Mouse (Mus musculus) kidney, postnatal 0 days (tissue): ENCODE data around the gene Rhbdl1. TPM values are rescaled to one million over a fixed set of nuclear protein-coding genes. Genes with fewer than 3 reads are reported as not detected.

ENCODE experiments used
- ATAC-seq: fragments of 200-750 bp; cut with Nextera tagmentation; replicated peaks from 2 replicates; pipeline ENCODE4 v1.8.0; 2017; ENCODE audit warnings: low read depth, moderate number of reproducible peaks, moderate TSS enrichment, moderate library complexity; ENCODE audit not compliant: low FRiP score
- DNase-seq: peaks from one replicate; pipeline ENCODE4 v3.0.0-alpha.2; 2016; ENCODE audit warnings: low spot score
- H3K27ac ChIP-seq: fragments of 300-500 bp; sonication (generic); 2 replicates; pipeline ENCODE4 v1.5.1; 2014; ENCODE audit warnings: mild to moderate bottlenecking
- H3K27me3 ChIP-seq: fragments of 300-500 bp; sonication (generic); 2 replicates; pipeline ENCODE4 v1.6.1; 2014; ENCODE audit warnings: low read length, mixed read lengths; ENCODE audit not compliant: insufficient read depth
- H3K36me3 ChIP-seq: fragments of 300-500 bp; sonication (generic); 2 replicates; pipeline ENCODE4 v1.6.1; 2014; ENCODE audit warnings: low read length, mixed read lengths; ENCODE audit not compliant: insufficient read depth
- H3K4me1 ChIP-seq: fragments of 300-500 bp; sonication (generic); replicated peaks from 2 replicates; pipeline ENCODE4 v1.6.1; 2014; ENCODE audit warnings: antibody characterized with exemption, low read length, mixed read lengths; ENCODE audit not compliant: insufficient read depth
- H3K4me2 ChIP-seq: fragments of 300-500 bp; sonication (generic); 2 replicates; pipeline ENCODE4 v1.6.1; 2014; ENCODE audit warnings: mild to moderate bottlenecking, low read length, moderate library complexity, mixed read lengths
- H3K4me3 ChIP-seq: fragments of 300-500 bp; sonication (generic); replicated peaks from 2 replicates; pipeline ENCODE4 v1.5.1; 2014; ENCODE audit warnings: low read depth, low read length
- H3K9ac ChIP-seq: fragments of 300-500 bp; sonication (generic); 2 replicates; pipeline ENCODE4 v1.6.1; 2014; ENCODE audit warnings: low read depth, low read length
- H3K9me3 ChIP-seq: fragments of 300-500 bp; sonication (generic); replicated peaks from 2 replicates; pipeline ENCODE4 v1.6.1; 2016; ENCODE audit warnings: low read length, inconsistent platforms, mixed read lengths
- CTCF ChIP-seq: IDR thresholded peaks from 2 replicates; pipeline ENCODE4 v1.5.1; 2016; ENCODE audit warnings: antibody characterized with exemption, low read depth, mild to moderate bottlenecking, moderate library complexity
- WGBS: fragments of 180-500 bp; shearing (Covaris S2); extraction: QIAGEN DNeasy Blood & Tissue Kit; methylation state at CpG from one replicate; pipeline ENCODE4 v1.1.7; 2014; 5-methylcytosine and 5-hydroxymethylcytosine counted together
- microRNA-seq: library from miRNA; unstranded; fragments of <30 nt; microRNA quantifications from one replicate; pipeline ENCODE4, GENCODE M21; 2016
- polyA plus RNA-seq: library from polyadenylated mRNA; unstranded; fragments of >200 nt; fragmentation: Nextera tagmentation; extraction: Ambion mirVana; gene quantifications from 2 replicates; pipeline ENCODE4 v1.2.1, GENCODE M21; 2015

Rhbdl1 gene
- polyA plus RNA-seq, 1 experiment from 2014 or later, result 3.9 TPM

- peak within 1 kb of the TSS; percentile 63 for H3K4me3 ChIP-seq
- DNase-seq, result no peak
- no peak for TF ChIP-seq CTCF
- H3K27me3 ChIP-seq, result no peaks in the 10 kb centered on the region
- H3K4me1 ChIP-seq, result peaks cover 17% of the 10 kb centered on the region; the same call in 1 of the 2 replicates
- WGBS, result 79% methylated on average over 3 of the region's 3 CpGs
- H3K4me2 ChIP-seq, result peak within 1 kb of the TSS; percentile 83
- ATAC-seq, result no peak
- H3K9ac ChIP-seq, result peak within 1 kb of the TSS; percentile 59
- H3K9me3 ChIP-seq, result no peaks in the 10 kb centered on the region
- H3K36me3 ChIP-seq, result peaks cover 24% of the 10 kb centered on the region
- H3K27ac ChIP-seq, result peak within 1 kb of the TSS; percentile 67; the same call in 1 of the 2 replicates
Observed at GRCm38 (mm10) chr17:25786280-25786679, 50.8 kb downstream of the Rhbdl1 start, which contains the start of gene Ccdc78. Ccdc78 (plus strand) TSS chr17:25786580.

- Histone ChIP-seq H3K36me3 (peaks cover 28% of the 10 kb centered on the region), H3K4me1 (peaks cover 10% of the 10 kb centered on the region; the same call in 1 of the 2 replicates), H3K4me3 (peak within 1 kb of the TSS; percentile 63), H3K9ac (peak within 1 kb of the TSS; percentile 59), H3K9me3 (no peaks in the 10 kb centered on the region), H3K4me2 (peak within 1 kb of the TSS; percentile 83), H3K27me3 (no peaks in the 10 kb centered on the region), H3K27ac (peak within 1 kb of the TSS; percentile 67; the same call in 1 of the 2 replicates)
- ATAC-seq, result peak; percentile 76
- under 1% methylated on average over 23 of the region's 23 CpGs for WGBS
- DNase-seq, result peak; percentile 98
- peak; percentile 25; the same call in 1 of the 2 replicates for TF ChIP-seq CTCF
Observed at GRCm38 (mm10) chr17:25785281-25785745, 51.8 kb downstream of the Rhbdl1 start, which contains the start of gene Haghl. Haghl (minus strand) TSS chr17:25785673.

Small RNA genes lying within 50 kb of the gene (microRNA-seq; reads per million reads assigned to microRNA genes)
- 0.60 reads per million for gene Mir3082

Other genes starting within 250 kb of the Rhbdl1 start
- 0.70 TPM in 2 replicates for gene Gng13, start 120.1 kb downstream of the Rhbdl1 start, polyA plus RNA-seq
- gene Chtf18, start 109.9 kb downstream of the Rhbdl1 start, polyA plus RNA-seq, result 10.3 and 13.8 TPM in 2 replicates
- 14.9 and 16.5 TPM in 2 replicates for gene Rpusd1, start 109.6 kb downstream of the Rhbdl1 start, polyA plus RNA-seq
- gene Mslnl, start 101.3 kb downstream of the Rhbdl1 start, polyA plus RNA-seq, result not detected in 2 replicates
- 6.6 and 9.6 TPM in 2 replicates for gene Msln, start 82.9 kb downstream of the Rhbdl1 start, polyA plus RNA-seq
- gene Narfl, start 63.5 kb downstream of the Rhbdl1 start, polyA plus RNA-seq, result 34.5 and 35.3 TPM in 2 replicates
- 79.9 and 80.0 TPM in 2 replicates for gene Haghl, start 51.6 kb downstream of the Rhbdl1 start, polyA plus RNA-seq
- gene Ccdc78, start 50.7 kb downstream of the Rhbdl1 start, polyA plus RNA-seq, result 0.13 and 0.17 TPM in 2 replicates
- 112 and 117 TPM in 2 replicates for gene Fam173a, start 44.4 kb downstream of the Rhbdl1 start, polyA plus RNA-seq
- 0.82 TPM in 1 of 2 replicates, not detected in the other for gene AC134908.4, start 41.6 kb downstream of the Rhbdl1 start, polyA plus RNA-seq
- gene Metrn, start 40.2 kb downstream of the Rhbdl1 start, polyA plus RNA-seq, result 45.4 and 50.9 TPM in 2 replicates
- 0.34 and 0.56 TPM in 2 replicates for gene Fbxl16, start 28.2 kb downstream of the Rhbdl1 start, polyA plus RNA-seq
- gene Wdr24, start 13.7 kb downstream of the Rhbdl1 start, polyA plus RNA-seq, result 21.0 and 22.1 TPM in 2 replicates
- gene Jmjd8, start 8.4 kb downstream of the Rhbdl1 start, polyA plus RNA-seq, result 53.1 and 54.5 TPM in 2 replicates
- 267 and 287 TPM in 2 replicates for gene Stub1, start 3.9 kb downstream of the Rhbdl1 start, polyA plus RNA-seq
- gene Gm20683, start 4.5 kb upstream of the Rhbdl1 start, polyA plus RNA-seq, result 2.7 and 2.8 TPM in 2 replicates
- 21.1 and 22.4 TPM in 2 replicates for gene Rhot2, start 7.6 kb upstream of the Rhbdl1 start, polyA plus RNA-seq
- gene Wdr90, start 24.2 kb upstream of the Rhbdl1 start, polyA plus RNA-seq, result 10.6 and 10.7 TPM in 2 replicates
- gene Mcrip2, start 31.5 kb upstream of the Rhbdl1 start, polyA plus RNA-seq, result 128 and 138 TPM in 2 replicates
- 106 and 119 TPM in 2 replicates for gene Mettl26, start 37.8 kb upstream of the Rhbdl1 start, polyA plus RNA-seq
- 0.38 and 0.51 TPM in 2 replicates for gene Wfikkn1, start 43.6 kb upstream of the Rhbdl1 start, polyA plus RNA-seq
- gene Rab40c, start 82.4 kb upstream of the Rhbdl1 start, polyA plus RNA-seq, result 20.4 and 22.1 TPM in 2 replicates
- gene Pigq, start 107.6 kb upstream of the Rhbdl1 start, polyA plus RNA-seq, result 69.5 and 70.2 TPM in 2 replicates
- 1.1 and 2.5 TPM in 2 replicates for gene Nhlrc4, start 107.7 kb upstream of the Rhbdl1 start, polyA plus RNA-seq
- 6.8 and 7.2 TPM in 2 replicates for gene A930017K11Rik, start 115.3 kb upstream of the Rhbdl1 start, polyA plus RNA-seq
- 17.0 and 19.8 TPM in 2 replicates for gene Capn15, start 148.5 kb upstream of the Rhbdl1 start, polyA plus RNA-seq
- gene Rab11fip3, start 232.3 kb upstream of the Rhbdl1 start, polyA plus RNA-seq, result 35.3 and 40.2 TPM in 2 replicates